Mouse (Mus musculus): ENCODE data around the gene Shisa3.

- no peak for TF ChIP-seq POLR2A (IDR thresholded peaks at IDR 0.05; ENCODE audit: control insufficient read depth, low read depth, low read length)
- TF ChIP-seq CTCF (IDR thresholded peaks at IDR 0.05; ENCODE audit: control insufficient read depth, insufficient read depth, insufficient replicate concordance, low read depth, low read length), result no peak
Measured at GRCm38 (mm10) chr5:67579725-67580633, 27.7 kb upstream of the Shisa3 start.
